Mouse (Mus musculus) testis, adult 2 months (tissue): ENCODE measurements around the gene Gm39566.

Experiments used
- CTCF ChIP-seq: fragments of 200-500 bp; IDR thresholded peaks from 2 replicates; pipeline ENCODE4 v1.5.1; 2012; ENCODE audit warnings: low read depth, mild to moderate bottlenecking, inconsistent platforms, low read length, moderate library complexity; ENCODE audit not compliant: control insufficient read depth, insufficient read depth, insufficient replicate concordance
- POLR2A ChIP-seq: fragments of 200-500 bp; IDR thresholded peaks from 2 replicates; pipeline ENCODE4 v1.6.1; 2012; ENCODE audit warnings: low read depth, mild to moderate bottlenecking, inconsistent platforms, low read length, moderate library complexity; ENCODE audit not compliant: control insufficient read depth

GRCm38 (mm10) chr11:69803786-69804651 is 11.1 kb downstream of the Gm39566 start:
- TF ChIP-seq CTCF (no peak), POLR2A (0 out of 2 replicates have a peak, but pooled peaks have one; percentile 20)
